Mouse (Mus musculus) embryonic fibroblast, embryonic 13.5 days (primary cell): ENCODE results near the gene Ppard.

ENCODE experiments used
- CTCF ChIP-seq: IDR thresholded peaks from 2 replicates; pipeline ENCODE4 v1.5.1; 2011; ENCODE audit warnings: mild to moderate bottlenecking, control low read depth, low read length, moderate library complexity, borderline replicate concordance; ENCODE audit not compliant: insufficient read depth
- POLR2A ChIP-seq: IDR thresholded peaks from 2 replicates; pipeline ENCODE4 v1.6.1; 2011; ENCODE audit warnings: low read depth, mild to moderate bottlenecking, control low read depth, low read length, moderate library complexity

GRCm38 (mm10) chr17:28236636-28237015, 4.1 kb downstream of the Ppard start:
- TF ChIP-seq POLR2A (no peak), CTCF (no peak)
